Mouse (Mus musculus) R1 (cell line): ENCODE results near the gene Ccdc180.

Experiments
- DNase-seq: peaks from one replicate; pipeline ENCODE4 v3.0.0-alpha.2; 2018; ENCODE audit warnings: low read depth, low spot score

Gene Ccdc180

DNA sequence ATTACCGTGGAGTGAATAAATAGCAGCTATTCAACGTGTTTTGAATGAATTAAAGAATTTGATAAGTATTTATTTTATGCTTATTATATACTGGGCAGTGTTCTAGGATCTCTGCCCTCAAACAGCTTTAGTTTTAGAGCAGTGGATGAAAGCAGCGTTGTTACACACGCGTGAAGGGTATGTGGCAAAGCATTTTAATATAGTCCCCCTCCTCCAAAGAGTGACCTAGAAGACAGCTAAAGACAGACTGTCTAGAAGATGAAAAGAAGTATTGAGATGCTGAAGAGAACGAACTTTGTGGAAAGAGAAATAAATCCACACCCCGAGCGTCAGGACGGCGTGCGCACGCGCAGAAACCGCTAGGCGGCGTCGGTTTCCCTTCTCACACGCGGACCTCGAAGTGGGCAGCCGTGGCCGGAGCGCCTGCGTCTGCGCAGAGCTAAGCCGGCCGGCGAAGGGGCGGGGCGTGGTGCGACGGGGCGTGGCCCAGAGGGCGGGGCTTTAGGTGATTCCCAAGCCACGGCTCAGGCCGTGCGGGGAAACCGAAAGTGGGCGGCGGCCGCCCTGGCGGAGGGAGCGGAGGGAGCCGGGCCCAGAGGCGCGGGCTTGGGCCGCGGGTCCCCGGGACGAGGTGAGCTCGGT lies 81.8 kb downstream of the Ccdc180 start:
- DNase-seq: peak; percentile 86

DNA sequence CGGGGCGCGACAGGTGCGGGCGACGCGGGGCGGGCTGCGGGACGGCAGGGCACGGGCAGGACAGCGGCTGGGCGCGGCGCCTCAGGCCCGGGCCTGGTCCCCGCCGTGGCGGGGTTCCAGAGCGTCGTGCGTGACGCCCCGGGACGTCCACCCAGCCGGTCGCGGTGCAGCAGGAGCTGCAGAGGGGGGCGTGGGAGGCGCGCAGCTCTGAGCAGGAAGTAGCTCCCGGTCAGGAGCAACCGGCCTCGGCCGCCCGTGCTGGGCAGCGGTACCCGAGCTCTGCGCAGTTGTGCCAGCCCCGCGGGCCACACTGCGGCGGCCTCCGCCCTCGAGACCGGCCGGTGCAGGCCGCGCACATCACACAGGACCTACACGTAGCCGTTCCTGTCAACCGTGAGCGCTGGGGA lies 82.3 kb downstream of the Ccdc180 start:
- DNase-seq: peak; percentile 35

DNA sequence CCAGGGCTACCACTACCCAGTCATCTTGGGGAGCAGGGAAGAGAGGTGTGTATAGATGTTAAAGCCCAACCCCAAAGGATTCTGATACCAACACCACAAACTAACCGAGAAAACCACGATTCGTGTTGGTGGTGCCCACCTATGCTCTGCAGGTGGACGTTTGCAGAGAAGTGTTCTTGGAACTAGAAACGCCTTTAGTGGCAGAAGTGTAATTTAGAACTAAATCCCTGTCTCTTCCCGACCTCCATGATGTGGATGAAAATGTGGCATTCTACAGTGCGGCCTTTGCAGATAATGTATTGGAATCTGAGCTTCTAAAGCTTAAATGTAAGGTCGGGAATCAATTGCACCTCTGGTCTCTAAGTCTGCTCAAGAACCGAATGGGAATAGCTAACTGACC lies 82.8 kb downstream of the Ccdc180 start:
- no peak for DNase-seq

DNA sequence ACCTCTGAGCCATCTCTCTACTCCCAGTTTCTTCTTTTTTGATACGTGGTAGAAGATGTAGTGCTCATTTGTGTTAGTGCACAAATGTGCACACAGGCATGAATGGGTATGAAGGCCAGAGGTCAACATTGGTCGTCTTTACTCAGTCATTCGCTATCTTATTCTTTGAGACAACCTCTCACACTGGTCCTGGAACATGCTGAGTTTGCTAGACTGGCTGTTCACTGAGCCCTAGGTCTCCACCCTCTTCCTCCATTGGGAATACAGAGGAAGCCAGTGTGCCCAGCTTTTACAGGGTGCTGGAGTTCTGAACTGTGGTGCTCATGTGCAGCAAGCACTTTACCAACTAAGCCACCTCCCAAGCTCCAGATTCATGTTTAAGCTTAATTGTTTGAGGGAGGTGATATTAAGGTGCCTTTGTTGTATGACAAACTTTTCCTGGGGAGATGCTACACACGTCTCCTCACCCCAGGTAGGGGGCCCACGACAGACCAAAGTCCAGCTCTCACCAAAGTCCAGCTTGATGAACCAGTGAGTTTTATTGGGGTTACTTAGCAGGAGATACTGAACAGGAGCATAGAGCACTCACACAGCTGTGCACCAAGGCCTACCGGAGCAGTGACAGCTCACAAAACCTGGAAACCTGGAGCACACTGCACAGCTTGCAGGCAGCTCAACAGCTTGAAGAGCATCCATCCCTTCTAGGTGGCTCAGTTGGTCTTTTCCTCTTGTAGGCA lies 87.0 kb downstream of the Ccdc180 start:
- no peak for DNase-seq

DNA sequence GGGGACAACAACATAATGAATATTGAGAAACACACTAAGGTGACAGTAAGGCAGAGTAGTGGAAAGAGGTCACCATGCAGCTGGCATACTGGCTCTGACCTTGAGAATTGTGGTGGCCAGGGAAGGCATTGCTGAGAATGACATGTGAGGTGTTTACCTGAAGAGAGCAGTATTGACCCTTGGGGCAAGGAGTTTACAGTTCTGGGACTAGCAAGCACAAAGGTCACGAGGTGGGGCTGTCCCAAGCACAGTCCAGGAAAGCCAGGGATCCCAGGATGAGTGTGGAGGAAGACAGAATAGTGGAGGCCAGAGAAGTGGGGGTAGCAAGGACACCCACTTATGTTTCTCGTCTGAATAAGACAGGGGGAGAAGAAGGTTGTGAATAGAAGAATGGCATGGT lies 89.8 kb downstream of the Ccdc180 start:
- no peak for DNase-seq

DNA sequence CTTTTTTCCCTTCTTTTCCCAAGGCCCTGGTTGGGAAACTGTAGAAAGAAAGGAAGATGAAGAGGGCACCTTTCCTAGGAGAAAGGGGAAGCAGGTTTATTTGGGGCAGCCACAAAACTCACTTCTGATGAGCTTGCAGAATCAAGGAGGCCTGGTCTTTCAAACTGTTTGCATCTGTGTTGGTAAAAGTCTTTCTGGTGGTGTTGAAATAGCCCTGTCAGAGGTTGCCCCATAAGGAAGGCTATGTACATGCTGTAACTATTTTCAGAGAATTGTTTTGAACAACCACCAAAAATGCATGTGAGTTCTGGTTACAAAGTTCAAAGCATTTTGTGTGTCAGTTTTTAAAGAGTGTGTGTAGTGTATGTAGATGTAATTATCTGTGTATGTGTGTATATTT lies 91.0 kb downstream of the Ccdc180 start:
- DNase-seq: no peak

DNA sequence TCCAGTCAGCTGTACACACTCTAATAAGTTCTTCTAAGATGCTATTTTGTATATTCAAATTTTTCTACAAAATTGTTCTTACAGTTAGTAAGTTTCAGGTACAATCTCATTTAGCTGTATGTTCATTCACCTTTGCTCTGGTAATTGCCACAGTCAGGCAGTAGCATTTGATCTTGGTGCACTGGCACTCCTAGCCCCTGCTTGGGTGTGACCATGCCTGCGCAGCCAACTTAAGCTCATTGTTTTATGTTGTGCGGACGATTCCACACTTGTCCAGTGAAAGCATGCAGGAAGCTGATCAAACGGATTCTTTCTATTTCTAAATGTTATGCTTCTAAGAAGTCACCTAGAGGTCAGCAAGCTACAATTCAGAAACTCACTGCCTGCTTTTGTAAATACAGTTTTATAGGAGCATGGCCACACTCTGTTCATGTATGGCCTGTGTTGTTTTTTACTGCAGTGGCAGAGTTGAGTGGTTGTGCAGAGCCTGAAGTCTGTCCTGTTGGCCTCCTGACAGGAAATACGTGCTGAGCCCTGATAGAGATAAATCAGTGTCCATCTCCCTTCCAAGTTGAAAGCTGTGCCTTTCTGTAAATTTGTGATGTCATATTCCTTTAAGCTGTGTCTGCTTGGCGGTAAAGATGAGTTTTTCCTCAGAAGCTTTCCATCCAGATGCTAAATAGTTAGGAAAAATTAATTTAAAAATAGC lies 100.5 kb downstream of the Ccdc180 start:
- no peak for DNase-seq

DNA sequence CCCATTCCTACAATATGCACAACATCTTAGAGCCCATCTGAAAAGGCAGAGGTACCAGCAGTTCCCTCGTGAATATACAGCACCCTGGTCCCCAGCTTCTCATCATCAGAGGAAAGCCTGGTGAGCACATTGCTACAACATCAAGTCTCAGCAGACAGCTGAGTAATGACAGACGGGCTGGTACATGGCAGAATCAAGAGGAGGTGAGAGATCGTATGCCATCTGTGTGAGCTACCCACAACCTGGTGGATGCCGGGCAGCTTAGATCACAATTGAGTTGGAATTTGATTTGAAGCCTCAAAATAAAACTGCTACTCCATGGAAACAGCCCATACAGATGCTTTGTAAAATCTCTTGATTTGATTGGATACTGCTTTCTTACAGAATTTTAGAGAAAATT lies 108.4 kb downstream of the Ccdc180 start:
- no peak for DNase-seq
